Mouse (Mus musculus): ENCODE data around the gene Golt1a. TPM values are rescaled to one million over a fixed set of nuclear protein-coding genes. Genes with fewer than 3 reads are reported as not detected.
"Not testable (repeated sequence)": the region's sequence is repeated elsewhere in the genome, so short reads cannot be mapped to it uniquely, and the experiment has no call there.

The Golt1a gene
- polyA plus RNA-seq, 1 experiment: 0.07 TPM

DNA sequence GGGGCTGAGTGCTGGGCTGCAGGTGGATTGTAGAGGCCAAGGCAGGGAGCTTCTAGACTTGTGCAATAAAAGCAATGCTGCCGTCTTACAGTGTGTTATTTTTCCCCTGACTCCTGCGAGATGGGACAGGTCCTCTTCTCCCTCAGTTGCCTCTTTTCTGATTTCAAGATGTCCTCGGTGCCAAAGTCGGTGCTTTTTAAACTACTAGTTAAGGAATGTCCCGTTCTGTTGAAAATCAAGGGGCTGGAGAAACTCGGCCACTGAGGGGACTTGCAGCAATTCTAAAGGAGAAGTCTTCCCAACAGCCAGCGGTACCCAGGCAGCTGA, 20.0 kb downstream of the Golt1a start:
- no peak for DNase-seq
- Histone ChIP-seq H3K4me3 (ENCODE audit: control insufficient read depth, insufficient read depth, low read length) (no peak overlapping the region), H3K27ac (ENCODE audit: control insufficient read depth, insufficient read depth, low read length) (no peak overlapping the region), H3K27me3 (ENCODE audit: control insufficient read depth, insufficient read depth, low read length) (peaks cover 7% of the 10 kb centered on the region; the same call in 1 of the 2 replicates), H3K36me3 (ENCODE audit: control insufficient read depth, insufficient read depth, low read length) (no peaks in the 10 kb centered on the region), H3K4me1 (replicated peaks; ENCODE audit: control insufficient read depth, insufficient read depth, low read length) (no peaks in the 10 kb centered on the region)
- WGBS: 40% methylated on average over 7 of the region's 7 CpGs
- TF ChIP-seq CTCF (IDR thresholded peaks at IDR 0.05; ENCODE audit: borderline replicate concordance, control insufficient read depth, extremely low read depth, insufficient read depth, low read length, poor library complexity) (no peak), POLR2A (IDR thresholded peaks at IDR 0.05; ENCODE audit: control insufficient read depth, extremely low read depth, insufficient read depth, low read length, poor library complexity) (no peak)

- Histone ChIP-seq H3K4me1 (replicated peaks; ENCODE audit: control insufficient read depth, insufficient read depth, low read length) (no peaks in the 10 kb centered on the region), H3K4me3 (ENCODE audit: control insufficient read depth, insufficient read depth, low read length) (no peak overlapping the region), H3K36me3 (ENCODE audit: control insufficient read depth, insufficient read depth, low read length) (no peaks in the 10 kb centered on the region), H3K27ac (ENCODE audit: control insufficient read depth, insufficient read depth, low read length) (no peak overlapping the region), H3K27me3 (ENCODE audit: control insufficient read depth, insufficient read depth, low read length) (peaks cover 7% of the 10 kb centered on the region; the same call in 1 of the 2 replicates)
- TF ChIP-seq POLR2A (IDR thresholded peaks at IDR 0.05; ENCODE audit: control insufficient read depth, extremely low read depth, insufficient read depth, low read length, poor library complexity) (no peak), CTCF (IDR thresholded peaks at IDR 0.05; ENCODE audit: borderline replicate concordance, control insufficient read depth, extremely low read depth, insufficient read depth, low read length, poor library complexity) (no peak)
- no peak for DNase-seq
- 87% methylated on average over 3 of the region's 3 CpGs for WGBS
Measured at GRCm38 (mm10) chr1:133331142-133331541, 21.5 kb downstream of the Golt1a start.

GRCm38 (mm10) chr1:133332656-133333430, 23.2 kb downstream of the Golt1a start:
- Histone ChIP-seq H3K27ac (ENCODE audit: control insufficient read depth, insufficient read depth, low read length) (no peak overlapping the region), H3K36me3 (ENCODE audit: control insufficient read depth, insufficient read depth, low read length) (no peaks in the 10 kb centered on the region), H3K27me3 (ENCODE audit: control insufficient read depth, insufficient read depth, low read length) (peaks cover 7% of the 10 kb centered on the region; the same call in 1 of the 2 replicates), H3K4me3 (ENCODE audit: control insufficient read depth, insufficient read depth, low read length) (no peak overlapping the region), H3K4me1 (replicated peaks; ENCODE audit: control insufficient read depth, insufficient read depth, low read length) (no peaks in the 10 kb centered on the region)
- 93% methylated on average over 11 of the region's 11 CpGs for WGBS
- no peak for DNase-seq
- TF ChIP-seq CTCF (IDR thresholded peaks at IDR 0.05; ENCODE audit: borderline replicate concordance, control insufficient read depth, extremely low read depth, insufficient read depth, low read length, poor library complexity) (no peak), POLR2A (IDR thresholded peaks at IDR 0.05; ENCODE audit: control insufficient read depth, extremely low read depth, insufficient read depth, low read length, poor library complexity) (no peak)

DNA sequence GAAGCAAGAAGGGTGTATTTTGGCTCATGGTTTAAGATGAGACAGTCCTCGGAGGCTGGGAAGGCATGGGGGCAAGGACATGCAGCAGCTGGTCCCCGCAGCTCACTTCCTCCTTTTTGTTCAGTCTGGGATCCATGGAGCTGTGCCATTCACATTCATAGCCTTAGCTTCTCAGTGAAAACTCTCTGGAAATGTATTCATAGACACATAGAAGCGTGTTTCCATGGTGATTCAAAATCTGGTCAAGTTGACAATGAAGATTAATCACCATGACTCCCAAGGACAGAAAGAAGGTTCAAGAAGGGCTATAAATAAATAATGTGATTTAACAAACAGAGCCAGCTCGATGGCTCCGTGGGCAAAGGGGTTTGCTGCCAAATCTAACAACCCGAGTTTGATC, 24.3 kb downstream of the Golt1a start:
- Histone ChIP-seq H3K4me1 (replicated peaks; ENCODE audit: control insufficient read depth, insufficient read depth, low read length) (no peaks in the 10 kb centered on the region), H3K27ac (ENCODE audit: control insufficient read depth, insufficient read depth, low read length) (no peak overlapping the region), H3K27me3 (ENCODE audit: control insufficient read depth, insufficient read depth, low read length) (peaks cover 5% of the 10 kb centered on the region; the same call in 1 of the 2 replicates), H3K36me3 (ENCODE audit: control insufficient read depth, insufficient read depth, low read length) (no peaks in the 10 kb centered on the region), H3K4me3 (ENCODE audit: control insufficient read depth, insufficient read depth, low read length) (no peak overlapping the region)
- 94% methylated on average over 6 of the region's 6 CpGs for WGBS
- TF ChIP-seq POLR2A (IDR thresholded peaks at IDR 0.05; ENCODE audit: control insufficient read depth, extremely low read depth, insufficient read depth, low read length, poor library complexity) (no peak), CTCF (IDR thresholded peaks at IDR 0.05; ENCODE audit: borderline replicate concordance, control insufficient read depth, extremely low read depth, insufficient read depth, low read length, poor library complexity) (no peak)
- DNase-seq: no peak

DNA sequence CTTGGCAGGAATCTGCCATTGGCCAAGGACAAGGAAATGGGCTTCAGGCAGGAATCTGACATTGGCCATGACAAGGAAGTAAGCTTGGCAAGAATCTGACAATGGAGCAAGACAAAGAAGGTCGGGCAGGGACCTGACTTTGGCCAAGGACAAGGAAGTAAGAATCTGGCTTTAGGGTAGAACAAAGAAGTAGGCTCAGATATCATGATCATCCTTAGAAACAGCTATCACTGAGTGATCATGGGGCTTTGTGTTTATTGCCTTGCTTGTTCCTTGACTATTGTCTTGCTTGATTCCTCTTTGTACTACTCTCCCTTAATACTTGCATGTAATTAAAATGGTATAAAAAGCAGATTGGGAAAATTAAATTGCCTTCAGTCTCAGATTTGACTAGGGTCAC, 30.8 kb downstream of the Golt1a start:
- WGBS: 63% methylated on average over 1 of the region's 1 CpGs
- not testable (repeated sequence) for H3K36me3 ChIP-seq (ENCODE audit: control insufficient read depth, insufficient read depth, low read length); H3K27ac ChIP-seq (ENCODE audit: control insufficient read depth, insufficient read depth, low read length); H3K27me3 ChIP-seq (ENCODE audit: control insufficient read depth, insufficient read depth, low read length); H3K4me3 ChIP-seq (ENCODE audit: control insufficient read depth, insufficient read depth, low read length); H3K4me1 ChIP-seq (replicated peaks; ENCODE audit: control insufficient read depth, insufficient read depth, low read length); DNase-seq

DNA sequence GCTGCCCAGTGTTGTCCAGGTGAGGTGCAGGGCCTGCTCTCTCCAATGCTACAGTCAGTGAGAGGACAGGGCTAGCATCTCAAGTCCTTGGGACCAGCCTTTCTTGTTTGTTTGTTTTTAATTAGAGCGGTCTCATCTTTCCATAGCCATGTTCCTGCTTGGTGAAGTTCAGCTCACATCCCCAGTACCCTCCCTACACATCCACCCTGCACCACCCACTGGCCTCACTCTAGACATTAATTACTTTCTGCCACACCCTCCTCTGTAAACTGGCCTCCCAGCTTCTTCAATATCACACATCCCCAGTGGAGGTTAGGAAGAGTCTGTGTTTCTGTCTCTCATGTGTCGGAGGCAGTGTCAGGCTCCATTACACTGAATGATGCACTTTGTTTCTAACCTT, 34.8 kb downstream of the Golt1a start:
- no peak for TF ChIP-seq CTCF (IDR thresholded peaks at IDR 0.05; ENCODE audit: borderline replicate concordance, control insufficient read depth, extremely low read depth, insufficient read depth, low read length, poor library complexity)
- TF ChIP-seq POLR2A (IDR thresholded peaks at IDR 0.05; ENCODE audit: control insufficient read depth, extremely low read depth, insufficient read depth, low read length, poor library complexity): no peak
- no peaks in the 10 kb centered on the region for H3K27me3 ChIP-seq (ENCODE audit: control insufficient read depth, insufficient read depth, low read length)

GRCm38 (mm10) chr1:133346531-133346930, 36.9 kb downstream of the Golt1a start:
- no peaks in the 10 kb centered on the region for H3K4me1 ChIP-seq (replicated peaks; ENCODE audit: control insufficient read depth, insufficient read depth, low read length)
- no peaks in the 10 kb centered on the region for H3K27me3 ChIP-seq (ENCODE audit: control insufficient read depth, insufficient read depth, low read length)
- no peaks in the 10 kb centered on the region for H3K36me3 ChIP-seq (ENCODE audit: control insufficient read depth, insufficient read depth, low read length)
- no peak for DNase-seq
- no peak overlapping the region for H3K4me3 ChIP-seq (ENCODE audit: control insufficient read depth, insufficient read depth, low read length)
- 92% methylated on average over 9 of the region's 9 CpGs for WGBS
- no peak for TF ChIP-seq POLR2A (IDR thresholded peaks at IDR 0.05; ENCODE audit: control insufficient read depth, extremely low read depth, insufficient read depth, low read length, poor library complexity)
- no peak for TF ChIP-seq CTCF (IDR thresholded peaks at IDR 0.05; ENCODE audit: borderline replicate concordance, control insufficient read depth, extremely low read depth, insufficient read depth, low read length, poor library complexity)
- no peak overlapping the region for H3K27ac ChIP-seq (ENCODE audit: control insufficient read depth, insufficient read depth, low read length)

More for the DNA sequence above, 34.8 kb downstream of the Golt1a start:
- WGBS: 98% methylated on average over 2 of the region's 2 CpGs
- no peak for DNase-seq
- H3K27ac ChIP-seq (ENCODE audit: control insufficient read depth, insufficient read depth, low read length): no peak overlapping the region
- H3K4me1 ChIP-seq (replicated peaks; ENCODE audit: control insufficient read depth, insufficient read depth, low read length): no peaks in the 10 kb centered on the region
- no peaks in the 10 kb centered on the region for H3K36me3 ChIP-seq (ENCODE audit: control insufficient read depth, insufficient read depth, low read length)
- H3K4me3 ChIP-seq (ENCODE audit: control insufficient read depth, insufficient read depth, low read length): no peak overlapping the region
